ENCODE assay signal across 28 mouse cellular contexts in the genomic region with DNA sequence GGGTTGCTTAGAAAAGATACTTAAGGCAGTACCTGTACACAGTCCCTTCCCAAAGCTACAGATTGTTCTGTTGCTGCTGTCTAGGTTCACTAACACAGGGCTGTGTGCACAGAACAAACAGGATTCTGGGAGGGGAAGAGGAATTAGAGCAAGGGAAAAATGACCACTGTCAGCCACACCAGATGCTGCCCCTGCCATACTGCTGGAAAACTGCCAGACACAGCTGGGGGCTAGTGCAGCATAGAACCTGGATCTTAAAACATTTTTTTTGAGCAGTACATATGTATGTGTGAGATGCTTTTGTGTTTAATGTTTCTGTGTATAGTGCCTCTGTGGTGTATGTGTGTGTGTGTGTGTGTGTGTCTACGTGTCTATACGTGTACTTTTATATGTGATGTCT.
"Had no signal": no experiment of that assay in that cellular context is flagged by ENCODE, and none has a peak within 500 bp of the region (broad histone marks: within the 10 kb centered on the region; RNA-seq: fewer than 3 reads in every experiment).

No protein-coding gene starts in this region.

- H3K9ac ChIP-seq: limb, embryonic 12.5 days; limb, embryonic 13.5 days; limb, embryonic 15.5 days; liver, embryonic 12.5 days; liver, embryonic 13.5 days; liver, embryonic 14.5 days; liver, embryonic 15.5 days; liver, postnatal 0 days; lung, embryonic 14.5 days; lung, embryonic 15.5 days; midbrain, embryonic 12.5 days; neural tube, embryonic 12.5 days had no signal

- H3K9me3 ChIP-seq: limb, embryonic 10.5 days; limb, embryonic 12.5 days; limb, embryonic 13.5 days; limb, embryonic 15.5 days; liver, embryonic 12.5 days; liver, embryonic 13.5 days; liver, embryonic 15.5 days; lung, embryonic 15.5 days; megakaryocyte, embryonic 14.5 days; midbrain, embryonic 10.5 days; midbrain, embryonic 12.5 days; neural tube, embryonic 12.5 days; neural tube, embryonic 13.5 days had no signal

- ATAC-seq: liver, embryonic 12.5 days; liver, postnatal 0 days; lung, postnatal 0 days; midbrain, embryonic 16.5 days had no signal

- H3K4me2 ChIP-seq: limb, embryonic 12.5 days; limb, embryonic 13.5 days; limb, embryonic 15.5 days; liver, embryonic 11.5 days; liver, embryonic 12.5 days; liver, embryonic 13.5 days; liver, embryonic 15.5 days; lung, embryonic 14.5 days; lung, embryonic 15.5 days; midbrain, embryonic 12.5 days; neural tube, embryonic 12.5 days; neural tube, embryonic 13.5 days had no signal

- H3K36me3 ChIP-seq: limb, embryonic 10.5 days; limb, embryonic 12.5 days; limb, embryonic 13.5 days; limb, embryonic 15.5 days; liver, embryonic 12.5 days; liver, embryonic 13.5 days; liver, embryonic 15.5 days; lung, embryonic 15.5 days; midbrain, embryonic 10.5 days; midbrain, embryonic 12.5 days; neural tube, embryonic 12.5 days; neural tube, embryonic 13.5 days had no signal

- H3K27me3 ChIP-seq: liver, embryonic 12.5 days; liver, embryonic 13.5 days; liver, embryonic 15.5 days; lung, embryonic 15.5 days; megakaryocyte, embryonic 14.5 days; neural tube, embryonic 12.5 days; neural tube, embryonic 13.5 days had no signal

- H3K4me3 ChIP-seq: limb, embryonic 10.5 days; limb, embryonic 12.5 days; limb, embryonic 13.5 days; limb, embryonic 15.5 days; liver, embryonic 12.5 days; liver, embryonic 13.5 days; liver, embryonic 15.5 days; lung, embryonic 15.5 days; megakaryocyte, embryonic 14.5 days; midbrain, embryonic 10.5 days; midbrain, embryonic 12.5 days; myocyte; neural tube, embryonic 12.5 days; neural tube, embryonic 13.5 days had no signal

- H3K27ac ChIP-seq: limb, embryonic 10.5 days; limb, embryonic 12.5 days; limb, embryonic 13.5 days; limb, embryonic 15.5 days; liver, embryonic 12.5 days; liver, embryonic 13.5 days; liver, embryonic 14.5 days; liver, embryonic 15.5 days; lung, embryonic 15.5 days; macrophage; neural tube, embryonic 12.5 days had no signal

- DNase-seq: liver; liver, embryonic 13.5 days; liver, postnatal 0 days; lung, adult 18-20 months; lung, adult 2 months; lung, embryonic 14.5 days; lung, postnatal 10 days; lung, postnatal 14 days; lung, postnatal 36 days; lung, postnatal 4 days had no signal

- H3K4me1 ChIP-seq: liver, embryonic 12.5 days; liver, embryonic 13.5 days; liver, embryonic 15.5 days; megakaryocyte, embryonic 14.5 days had no signal
